Mouse (Mus musculus) myocyte (in vitro differentiated cells): ENCODE measurements around the gene Prss34.

Source experiments
- CEBPB ChIP-seq: IDR thresholded peaks from 2 replicates; pipeline ENCODE4 v1.6.1; 2011; ENCODE audit warnings: mild to moderate bottlenecking, moderate library complexity; ENCODE audit not compliant: poor library complexity, insufficient read depth, severe bottlenecking
- E2F4 ChIP-seq: IDR thresholded peaks from one replicate; pipeline ENCODE4 v1.6.1; 2011; ENCODE audit warnings: mild to moderate bottlenecking, control low read depth, moderate library complexity; ENCODE audit not compliant: insufficient read depth
- MAX ChIP-seq: IDR thresholded peaks from one replicate; pipeline ENCODE4 v1.6.1; 2011; ENCODE audit warnings: low read depth, mild to moderate bottlenecking, control low read depth
- MYOD1 ChIP-seq, 3 experiments: IDR thresholded peaks; one replicate each; pipeline ENCODE4 v1.6.1; 2011; ENCODE audit warnings: control low read depth in 2 of 3, low read depth in 2 of 3, mild to moderate bottlenecking in 2 of 3, moderate library complexity in 1 of 3; ENCODE audit not compliant: insufficient read length in 2 of 3, control insufficient read depth in 1 of 3
- MYOG ChIP-seq, 3 experiments: IDR thresholded peaks; one replicate each; pipeline ENCODE4 v1.6.1; 2011; ENCODE audit warnings: control low read depth in 2 of 3, low read depth in 2 of 3, mild to moderate bottlenecking in 2 of 3; ENCODE audit not compliant: insufficient read length in 2 of 3, control insufficient read depth in 1 of 3, insufficient read depth in 1 of 3
- POLR2A ChIP-seq: IDR thresholded peaks from one replicate; pipeline ENCODE4 v1.6.1; 2011; ENCODE audit warnings: low read depth, mild to moderate bottlenecking, control low read depth, moderate library complexity; ENCODE audit not compliant: insufficient read length
- POLR2AphosphoS2 ChIP-seq: IDR thresholded peaks from one replicate; pipeline ENCODE4 v1.6.1; 2011; ENCODE audit warnings: low read depth, control low read depth; ENCODE audit not compliant: insufficient read length
- TCF12 ChIP-seq: IDR thresholded peaks from one replicate; pipeline ENCODE4 v1.6.1; 2011; ENCODE audit warnings: mild to moderate bottlenecking, control low read depth; ENCODE audit not compliant: poor library complexity, insufficient read depth, severe bottlenecking
- USF1 ChIP-seq: IDR thresholded peaks from one replicate; pipeline ENCODE4 v1.6.1; 2011; ENCODE audit warnings: low read depth, mild to moderate bottlenecking, control low read depth, moderate library complexity

GRCm38 (mm10) chr17:25322930-25323329 is 24.7 kb downstream of the Prss34 start:
- TF ChIP-seq E2F4 (no peak), POLR2A (no peak), TCF12 (no peak), MYOD1 (IDR thresholded peaks at IDR 0.05; ENCODE audit: control insufficient read depth in 1 of 3, insufficient read length in 2 of 3, low read depth in 2 of 3) (no peak), MYOG (IDR thresholded peaks at IDR 0.05; ENCODE audit: control insufficient read depth in 1 of 3, insufficient read depth in 1 of 3, insufficient read length in 2 of 3, low read depth in 2 of 3) (no peak), CEBPB (no peak), MAX (no peak), POLR2AphosphoS2 (no peak), USF1 (no peak)
